Mouse (Mus musculus): ENCODE data around the gene Myh7. TPM values are rescaled to one million over a fixed set of nuclear protein-coding genes. Genes with fewer than 3 reads are reported as not detected.
"Not testable (repeated sequence)": the region's sequence is repeated elsewhere in the genome, so short reads cannot be mapped to it uniquely, and the experiment has no call there.

The Myh7 gene
- polyA plus RNA-seq, 1 experiment from 2014 or later = 0.52 TPM

DNA sequence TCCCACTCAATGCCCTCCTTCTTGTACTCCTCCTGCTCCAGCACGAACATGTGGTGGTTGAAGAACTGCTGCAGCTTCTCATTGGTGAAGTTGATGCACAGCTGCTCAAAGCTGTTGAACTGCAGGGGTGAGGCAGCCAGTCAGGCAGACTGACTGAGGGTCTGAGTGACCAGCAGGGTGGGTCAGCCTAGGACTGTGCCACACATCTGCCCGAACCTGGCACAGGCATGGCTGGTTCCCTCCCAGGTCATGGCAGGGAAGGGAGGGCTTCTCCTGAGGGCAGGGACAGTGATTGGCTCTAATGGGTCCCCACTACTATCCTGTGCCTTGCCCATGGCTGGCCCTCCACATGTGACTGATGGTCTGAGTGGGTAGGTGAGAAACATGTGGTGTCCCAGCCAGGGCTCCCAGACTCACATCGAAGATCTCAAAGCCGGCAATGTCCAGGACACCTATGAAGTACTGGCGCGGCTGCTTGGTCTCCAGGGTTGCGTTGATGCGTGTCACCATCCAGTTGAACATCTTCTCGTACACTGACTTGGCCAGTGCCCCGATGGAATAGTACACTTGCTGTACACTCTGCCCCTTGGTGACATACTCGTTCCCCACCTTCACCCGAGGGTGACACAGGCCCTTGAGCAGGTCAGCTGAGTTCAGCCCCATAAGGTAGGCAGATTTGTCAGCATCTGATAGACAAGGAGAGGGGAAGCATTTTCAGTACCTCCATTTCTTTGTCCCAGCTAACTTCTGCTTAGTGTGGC lies 34.4 kb downstream of the Myh7 start:
- not testable (repeated sequence) for H3K4me1 ChIP-seq (replicated peaks; ENCODE audit: control insufficient read depth, insufficient read depth, low read length); H3K27me3 ChIP-seq (ENCODE audit: control insufficient read depth, insufficient read depth, low read length); ATAC-seq (replicated peaks; ENCODE audit: low FRiP score); H3K4me2 ChIP-seq (ENCODE audit: low read depth, low read length, severe bottlenecking); H3K4me3 ChIP-seq (ENCODE audit: low read depth, low read length); H3K9ac ChIP-seq (ENCODE audit: low read length); DNase-seq (ENCODE audit: low spot score); H3K9me3 ChIP-seq (ENCODE audit: control insufficient read depth, low read length); H3K27ac ChIP-seq (ENCODE audit: low read depth, low read length); H3K36me3 ChIP-seq (ENCODE audit: control insufficient read depth, insufficient read depth, low read length)
- 95% methylated on average over 12 of the region's 12 CpGs for WGBS

DNA sequence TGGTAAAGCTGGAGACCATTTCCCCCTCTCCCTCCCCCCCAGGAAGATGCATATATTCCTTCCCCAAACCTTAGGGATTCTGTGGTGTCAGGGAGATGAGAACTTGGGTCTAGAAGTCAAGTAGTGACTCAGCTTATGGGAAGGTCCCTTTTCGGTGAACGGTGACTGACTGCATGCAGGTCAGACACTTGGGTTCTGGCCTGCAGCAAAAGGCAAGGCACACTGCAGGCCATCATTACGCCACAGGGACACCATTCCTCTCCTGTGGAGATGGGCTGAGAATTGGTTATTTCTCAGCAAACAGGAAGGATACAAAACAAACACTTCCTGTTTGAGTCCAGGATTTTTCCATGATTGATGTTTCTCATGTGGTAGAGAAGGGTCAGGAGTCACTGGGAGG lies 35.2 kb downstream of the Myh7 start:
- Histone ChIP-seq H3K27me3 (ENCODE audit: control insufficient read depth, insufficient read depth, low read length) (no peaks in the 10 kb centered on the region), H3K9ac (ENCODE audit: low read length) (no peak overlapping the region), H3K4me2 (ENCODE audit: low read depth, low read length, severe bottlenecking) (no peak overlapping the region), H3K4me1 (replicated peaks; ENCODE audit: control insufficient read depth, insufficient read depth, low read length) (no peaks in the 10 kb centered on the region), H3K36me3 (ENCODE audit: control insufficient read depth, insufficient read depth, low read length) (no peaks in the 10 kb centered on the region), H3K4me3 (ENCODE audit: low read depth, low read length) (no peak overlapping the region), H3K27ac (ENCODE audit: low read depth, low read length) (no peak overlapping the region), H3K9me3 (ENCODE audit: control insufficient read depth, low read length) (no peaks in the 10 kb centered on the region)
- WGBS = 90% methylated on average over 3 of the region's 3 CpGs
- no peak for ATAC-seq (replicated peaks; ENCODE audit: low FRiP score)
- no peak for DNase-seq (ENCODE audit: low spot score)

DNA sequence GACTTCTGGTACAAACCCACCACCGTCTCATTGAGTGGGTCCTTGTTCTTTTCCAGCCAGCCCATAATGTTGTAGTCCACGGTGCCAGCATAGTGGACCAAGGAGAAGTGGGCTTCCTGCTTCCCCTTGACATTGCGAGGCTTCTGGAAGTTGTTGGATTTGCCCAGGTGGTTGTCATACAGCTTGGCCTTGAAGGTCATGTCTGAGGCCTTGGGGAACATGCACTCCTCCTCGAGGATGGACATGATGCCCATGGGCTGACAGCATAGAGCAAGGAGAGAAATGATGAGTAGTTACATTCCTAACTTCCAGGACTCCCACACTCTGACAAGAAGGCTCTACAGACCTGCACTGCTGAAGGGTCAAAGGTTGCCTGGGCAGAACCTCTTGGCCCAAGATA lies 35.9 kb downstream of the Myh7 start:
- Histone ChIP-seq H3K9ac (ENCODE audit: low read length) (no peak overlapping the region), H3K4me1 (replicated peaks; ENCODE audit: control insufficient read depth, insufficient read depth, low read length) (no peaks in the 10 kb centered on the region), H3K27ac (ENCODE audit: low read depth, low read length) (no peak overlapping the region), H3K4me2 (ENCODE audit: low read depth, low read length, severe bottlenecking) (no peak overlapping the region), H3K4me3 (ENCODE audit: low read depth, low read length) (no peak overlapping the region), H3K9me3 (ENCODE audit: control insufficient read depth, low read length) (no peaks in the 10 kb centered on the region), H3K36me3 (ENCODE audit: control insufficient read depth, insufficient read depth, low read length) (no peaks in the 10 kb centered on the region), H3K27me3 (ENCODE audit: control insufficient read depth, insufficient read depth, low read length) (no peaks in the 10 kb centered on the region)
- WGBS = 85% methylated on average over 4 of the region's 4 CpGs
- DNase-seq (ENCODE audit: low spot score) (no peak), ATAC-seq (replicated peaks; ENCODE audit: low FRiP score) (no peak)

GRCm38 (mm10) chr14:54956533-54956932 lies 37.9 kb downstream of the Myh7 start:
- Histone ChIP-seq H3K27ac (ENCODE audit: low read depth, low read length) (no peak overlapping the region), H3K36me3 (ENCODE audit: control insufficient read depth, insufficient read depth, low read length) (no peaks in the 10 kb centered on the region), H3K4me1 (replicated peaks; ENCODE audit: control insufficient read depth, insufficient read depth, low read length) (no peaks in the 10 kb centered on the region), H3K4me3 (ENCODE audit: low read depth, low read length) (no peak overlapping the region), H3K9me3 (ENCODE audit: control insufficient read depth, low read length) (no peaks in the 10 kb centered on the region), H3K27me3 (ENCODE audit: control insufficient read depth, insufficient read depth, low read length) (no peaks in the 10 kb centered on the region), H3K9ac (ENCODE audit: low read length) (no peak overlapping the region), H3K4me2 (ENCODE audit: low read depth, low read length, severe bottlenecking) (no peak overlapping the region)
- DNase-seq (ENCODE audit: low spot score) (no peak), ATAC-seq (replicated peaks; ENCODE audit: low FRiP score) (no peak)
- 88% methylated on average over 9 of the region's 9 CpGs for WGBS

DNA sequence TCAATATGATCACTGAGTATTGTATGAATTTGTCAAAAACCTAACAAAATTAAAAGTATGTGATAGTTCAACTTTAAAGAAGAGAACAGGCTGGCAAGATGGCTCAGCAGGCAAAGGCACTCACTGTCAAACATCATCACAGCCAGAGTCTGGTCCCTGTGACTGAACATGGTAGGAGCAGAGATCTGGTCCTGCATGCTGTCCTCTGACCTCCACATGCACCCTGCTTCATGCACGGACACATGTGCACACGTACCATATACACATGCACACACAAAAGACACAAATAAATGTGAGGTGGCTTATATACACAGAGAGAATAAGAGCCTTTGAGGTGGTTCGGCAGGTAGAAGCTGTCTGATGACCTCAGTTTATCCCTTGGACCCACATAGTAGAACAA lies 38.9 kb downstream of the Myh7 start:
- Histone ChIP-seq H3K9ac (ENCODE audit: low read length) (no peak overlapping the region), H3K4me3 (ENCODE audit: low read depth, low read length) (no peak overlapping the region), H3K36me3 (ENCODE audit: control insufficient read depth, insufficient read depth, low read length) (no peaks in the 10 kb centered on the region), H3K27ac (ENCODE audit: low read depth, low read length) (no peak overlapping the region), H3K9me3 (ENCODE audit: control insufficient read depth, low read length) (no peaks in the 10 kb centered on the region), H3K27me3 (ENCODE audit: control insufficient read depth, insufficient read depth, low read length) (no peaks in the 10 kb centered on the region), H3K4me1 (replicated peaks; ENCODE audit: control insufficient read depth, insufficient read depth, low read length) (no peaks in the 10 kb centered on the region), H3K4me2 (ENCODE audit: low read depth, low read length, severe bottlenecking) (no peak overlapping the region)
- 93% methylated on average over 3 of the region's 3 CpGs for WGBS
- ATAC-seq (replicated peaks; ENCODE audit: low FRiP score) (no peak), DNase-seq (ENCODE audit: low spot score) (no peak)

GRCm38 (mm10) chr14:54954474-54954873 lies 40.0 kb downstream of the Myh7 start:
- H3K27ac ChIP-seq (ENCODE audit: low read depth, low read length) = no peak overlapping the region
- WGBS = 82% methylated on average over 3 of the region's 3 CpGs
- no peak for ATAC-seq (replicated peaks; ENCODE audit: low FRiP score)
- no peaks in the 10 kb centered on the region for H3K36me3 ChIP-seq (ENCODE audit: control insufficient read depth, insufficient read depth, low read length)
- no peaks in the 10 kb centered on the region for H3K4me1 ChIP-seq (replicated peaks; ENCODE audit: control insufficient read depth, insufficient read depth, low read length)
- no peaks in the 10 kb centered on the region for H3K9me3 ChIP-seq (ENCODE audit: control insufficient read depth, low read length)
- H3K4me2 ChIP-seq (ENCODE audit: low read depth, low read length, severe bottlenecking) = no peak overlapping the region
- no peak for DNase-seq (ENCODE audit: low spot score)
- no peak overlapping the region for H3K9ac ChIP-seq (ENCODE audit: low read length)
- H3K27me3 ChIP-seq (ENCODE audit: control insufficient read depth, insufficient read depth, low read length) = no peaks in the 10 kb centered on the region
- no peak overlapping the region for H3K4me3 ChIP-seq (ENCODE audit: low read depth, low read length)

GRCm38 (mm10) chr14:54953664-54954206 lies 40.7 kb downstream of the Myh7 start:
- no peaks in the 10 kb centered on the region for H3K36me3 ChIP-seq (ENCODE audit: control insufficient read depth, insufficient read depth, low read length)
- H3K27me3 ChIP-seq (ENCODE audit: control insufficient read depth, insufficient read depth, low read length) = no peaks in the 10 kb centered on the region
- ATAC-seq (replicated peaks; ENCODE audit: low FRiP score) (no peak), DNase-seq (ENCODE audit: low spot score) (no peak)
- H3K9me3 ChIP-seq (ENCODE audit: control insufficient read depth, low read length) = no peaks in the 10 kb centered on the region
- no peak overlapping the region for H3K27ac ChIP-seq (ENCODE audit: low read depth, low read length)
- H3K4me1 ChIP-seq (replicated peaks; ENCODE audit: control insufficient read depth, insufficient read depth, low read length) = no peaks in the 10 kb centered on the region
- no peak overlapping the region for H3K4me3 ChIP-seq (ENCODE audit: low read depth, low read length)
- H3K4me2 ChIP-seq (ENCODE audit: low read depth, low read length, severe bottlenecking) = no peak overlapping the region
- no peak overlapping the region for H3K9ac ChIP-seq (ENCODE audit: low read length)
- WGBS = 88% methylated on average over 8 of the region's 8 CpGs

DNA sequence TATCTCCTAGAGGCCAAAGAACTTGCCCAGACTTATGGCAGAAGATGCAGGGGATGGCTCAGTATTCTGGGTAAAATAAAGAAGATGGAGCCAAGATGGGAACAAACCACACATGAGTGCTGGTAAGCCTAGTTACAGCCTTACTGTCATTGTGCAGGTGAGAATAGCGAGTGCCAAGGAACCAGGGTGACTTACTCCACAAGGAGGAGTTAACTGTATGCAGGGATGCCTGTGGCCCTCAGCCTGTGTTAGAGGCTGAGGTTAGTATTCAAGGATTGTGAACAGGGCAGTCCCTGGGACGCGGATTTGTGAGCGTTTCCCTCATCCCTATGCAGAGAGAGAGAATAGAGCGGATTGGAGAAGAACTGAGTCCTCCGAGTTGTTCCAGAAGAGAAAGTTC lies 42.8 kb downstream of the Myh7 start:
- no peak overlapping the region for H3K4me3 ChIP-seq (ENCODE audit: low read depth, low read length)
- ATAC-seq (replicated peaks; ENCODE audit: low FRiP score) (no peak), DNase-seq (ENCODE audit: low spot score) (no peak)
- no peaks in the 10 kb centered on the region for H3K9me3 ChIP-seq (ENCODE audit: control insufficient read depth, low read length)
- H3K27me3 ChIP-seq (ENCODE audit: control insufficient read depth, insufficient read depth, low read length) = no peaks in the 10 kb centered on the region
- no peaks in the 10 kb centered on the region for H3K4me1 ChIP-seq (replicated peaks; ENCODE audit: control insufficient read depth, insufficient read depth, low read length)
- no peak overlapping the region for H3K27ac ChIP-seq (ENCODE audit: low read depth, low read length)
- H3K9ac ChIP-seq (ENCODE audit: low read length) = no peak overlapping the region
- WGBS = 86% methylated on average over 6 of the region's 6 CpGs
- no peak overlapping the region for H3K4me2 ChIP-seq (ENCODE audit: low read depth, low read length, severe bottlenecking)
- no peaks in the 10 kb centered on the region for H3K36me3 ChIP-seq (ENCODE audit: control insufficient read depth, insufficient read depth, low read length)

DNA sequence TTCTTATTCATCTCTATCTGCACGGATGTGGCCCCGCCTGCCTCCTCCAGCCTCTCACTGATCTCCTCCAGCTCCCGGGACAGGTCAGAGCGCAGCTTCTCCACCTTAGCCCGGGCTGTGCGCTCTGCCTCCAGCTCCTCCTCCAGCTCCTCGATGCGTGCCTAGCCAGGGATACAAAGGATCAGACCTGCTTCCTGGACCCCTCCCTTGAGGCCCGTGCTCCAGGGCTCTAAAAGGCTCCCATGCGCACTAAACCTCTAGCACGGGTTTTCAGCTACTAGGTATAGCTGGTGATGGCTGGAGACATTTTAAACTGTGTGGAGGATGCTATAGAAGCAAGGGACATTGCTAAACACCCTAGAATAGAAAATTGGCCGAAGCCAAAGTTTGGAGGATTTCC lies 43.9 kb downstream of the Myh7 start:
- Histone ChIP-seq H3K27me3 (ENCODE audit: control insufficient read depth, insufficient read depth, low read length) (no peaks in the 10 kb centered on the region), H3K9me3 (ENCODE audit: control insufficient read depth, low read length) (no peaks in the 10 kb centered on the region), H3K9ac (ENCODE audit: low read length) (no peak overlapping the region), H3K36me3 (ENCODE audit: control insufficient read depth, insufficient read depth, low read length) (no peaks in the 10 kb centered on the region), H3K4me3 (ENCODE audit: low read depth, low read length) (no peak overlapping the region), H3K27ac (ENCODE audit: low read depth, low read length) (no peak overlapping the region), H3K4me2 (ENCODE audit: low read depth, low read length, severe bottlenecking) (no peak overlapping the region), H3K4me1 (replicated peaks; ENCODE audit: control insufficient read depth, insufficient read depth, low read length) (no peaks in the 10 kb centered on the region)
- WGBS = 70% methylated on average over 12 of the region's 12 CpGs
- ATAC-seq (replicated peaks; ENCODE audit: low FRiP score) (no peak), DNase-seq (ENCODE audit: low spot score) (no peak)

All from forebrain, embryonic 11.5 days (tissue).